Mouse (Mus musculus): ENCODE data around the gene Rora. TPM values are rescaled to one million over a fixed set of nuclear protein-coding genes. Genes with fewer than 3 reads are reported as not detected.

Rora gene
- total RNA-seq, 2 experiments from 2014 or later, result 21.2 to 31.2 TPM

- intact Hi-C loops (cut with DNase I), result no loop called here
- DNase-seq (ENCODE audit: low spot score), result no peak
Observed at GRCm38 (mm10) chr9:68685562-68685961, 32.0 kb downstream of the Rora start.

- intact Hi-C loops (cut with DNase I), result no loop called here
- no peak for DNase-seq (ENCODE audit: low spot score)
Observed at GRCm38 (mm10) chr9:68687251-68687874, 33.8 kb downstream of the Rora start.

- intact Hi-C loops (cut with DNase I), result no loop called here
- no peak for DNase-seq (ENCODE audit: low spot score)
Observed at GRCm38 (mm10) chr9:68688151-68688550, 34.6 kb downstream of the Rora start.

- DNase-seq (ENCODE audit: low spot score), result no peak
- intact Hi-C loops (cut with DNase I), result no loop called here
Observed at GRCm38 (mm10) chr9:68689351-68689750, 35.8 kb downstream of the Rora start.

- intact Hi-C loops (cut with DNase I), result no loop called here
- no peak for DNase-seq (ENCODE audit: low spot score)
Observed at GRCm38 (mm10) chr9:68694889-68695495, 41.4 kb downstream of the Rora start.

- intact Hi-C loops (cut with DNase I), result no loop called here
- DNase-seq (ENCODE audit: low spot score), result no peak
Observed at GRCm38 (mm10) chr9:68695496-68695969, 41.9 kb downstream of the Rora start.

- intact Hi-C loops (cut with DNase I), result no loop called here
Observed at GRCm38 (mm10) chr9:68696425-68696956, 42.9 kb downstream of the Rora start.

GRCm38 (mm10) chr9:68699341-68699740, 45.8 kb downstream of the Rora start:
- DNase-seq (ENCODE audit: low spot score), result no peak

More at GRCm38 (mm10) chr9:68696425-68696956, 42.9 kb downstream of the Rora start:
- DNase-seq (ENCODE audit: low spot score), result no peak

GRCm38 (mm10) chr9:68699856-68700255, 46.3 kb downstream of the Rora start:
- intact Hi-C loops (cut with DNase I), result no loop called here
- DNase-seq (ENCODE audit: low spot score), result no peak

More at GRCm38 (mm10) chr9:68699341-68699740, 45.8 kb downstream of the Rora start:
- intact Hi-C loops (cut with DNase I), result no loop called here

- intact Hi-C loops (cut with DNase I), result no loop called here
- no peak for DNase-seq (ENCODE audit: low spot score)
Observed at GRCm38 (mm10) chr9:68707636-68708035, 54.0 kb downstream of the Rora start.

GRCm38 (mm10) chr9:68709232-68709631, 55.6 kb downstream of the Rora start:
- no peak for DNase-seq (ENCODE audit: low spot score)
- intact Hi-C loops (cut with DNase I), result no loop called here

GRCm38 (mm10) chr9:68710893-68711654, 57.5 kb downstream of the Rora start:
- intact Hi-C loops (cut with DNase I), result loop anchor here (10.0 kb wide), 1 partner anchor 306 kb away; no protein-coding TSS in a partner anchor
- no peak for DNase-seq (ENCODE audit: low spot score)

GRCm38 (mm10) chr9:68716961-68717360, 63.4 kb downstream of the Rora start:
- DNase-seq (ENCODE audit: low spot score), result no peak
- intact Hi-C loops (cut with DNase I), result loop anchor here (2.0 to 10.0 kb wide), 4 partner anchors 65 to 700 kb away; partner anchors contain the start of gene Rora

- intact Hi-C loops (cut with DNase I), result loop anchor here (5.0 to 10.0 kb wide), 2 partner anchors 66 to 314 kb away; partner anchors contain the start of gene Rora
- DNase-seq (ENCODE audit: low spot score), result no peak
Observed at GRCm38 (mm10) chr9:68718427-68718826, 64.8 kb downstream of the Rora start.

GRCm38 (mm10) chr9:68719286-68719685, 65.7 kb downstream of the Rora start:
- intact Hi-C loops (cut with DNase I), result loop anchor here (5.0 to 10.0 kb wide), 2 partner anchors 67 to 314 kb away; partner anchors contain the start of gene Rora

GRCm38 (mm10) chr9:68724636-68725285, 71.2 kb downstream of the Rora start:
- DNase-seq (ENCODE audit: low spot score), result peak; percentile 24
- intact Hi-C loops (cut with DNase I), result no loop called here

More at GRCm38 (mm10) chr9:68719286-68719685, 65.7 kb downstream of the Rora start:
- DNase-seq (ENCODE audit: low spot score), result no peak

- intact Hi-C loops (cut with DNase I), result no loop called here
- DNase-seq (ENCODE audit: low spot score), result no peak
Observed at GRCm38 (mm10) chr9:68727166-68727855, 73.7 kb downstream of the Rora start.

GRCm38 (mm10) chr9:68731438-68731837, 77.9 kb downstream of the Rora start:
- intact Hi-C loops (cut with DNase I), result loop anchor here (5.0 kb wide), 1 partner anchor 81 kb away; no protein-coding TSS in a partner anchor
- no peak for DNase-seq (ENCODE audit: low spot score)

- no peak for DNase-seq (ENCODE audit: low spot score)
- intact Hi-C loops (cut with DNase I), result loop anchor here (5.0 kb wide), 1 partner anchor 79 kb away; no protein-coding TSS in a partner anchor
Observed at GRCm38 (mm10) chr9:68732929-68733328, 79.3 kb downstream of the Rora start.

All from heart, postnatal 25 days (tissue).